ENCODE assay signal across 20 mouse cellular contexts in genomic region chr12:32299714-32300113, GRCm38 (mm10).
A peak's percentile ranks its signal among the peaks of the same experiment; 100 is the strongest.
DNase-seq lines count a peak whose midpoint lies in the region; ATAC-seq and TF ChIP-seq lines count a peak whose summit lies in the region.
"Had no signal": no experiment of that assay in that cellular context is flagged by ENCODE, and none has a peak within 500 bp of the region (broad histone marks: within the 10 kb centered on the region; RNA-seq: fewer than 3 reads in every experiment).

No protein-coding gene starts in this region.

- intact Hi-C loops in gastrocnemius, postnatal 36 days (cut with DNase I): loop anchor here (5.0 kb wide), 1 partner anchor 153 kb away; no protein-coding TSS in a partner anchor

- no peaks in the 10 kb centered on the region for H3K36me3 ChIP-seq in liver, postnatal 0 days (replicated peaks; ENCODE audit: insufficient read depth, low read length)
- H3K36me3 ChIP-seq in liver, embryonic 12.5 days: no peaks in the 10 kb centered on the region
- H3K36me3 ChIP-seq in splenic B cell, adult 2 months (ENCODE audit: control insufficient read depth, insufficient read depth, low read length, poor library complexity, severe bottlenecking): no peaks in the 10 kb centered on the region
- H3K36me3 ChIP-seq: embryonic facial prominence, embryonic 13.5 days; heart, embryonic 13.5 days; hindbrain, embryonic 15.5 days had no signal

- no peaks in the 10 kb centered on the region for H3K9me3 ChIP-seq in liver, postnatal 0 days (ENCODE audit: low read length)
- H3K9me3 ChIP-seq in liver, embryonic 12.5 days (replicated peaks): no peaks in the 10 kb centered on the region
- H3K9me3 ChIP-seq: embryonic facial prominence, embryonic 13.5 days; forebrain, embryonic 13.5 days; heart, embryonic 13.5 days; hindbrain, embryonic 15.5 days had no signal

- no peak overlapping the region for H3K4me3 ChIP-seq in liver, postnatal 0 days (ENCODE audit: low read depth, low read length)
- H3K4me3 ChIP-seq in liver, embryonic 12.5 days: no peak overlapping the region
- H3K4me3 ChIP-seq: embryonic facial prominence, embryonic 13.5 days; forebrain, embryonic 13.5 days; gastrocnemius, adult 2 months; heart, embryonic 13.5 days; hindbrain, embryonic 15.5 days had no signal

- no peak overlapping the region for H3K9ac ChIP-seq in liver, postnatal 0 days (replicated peaks)
- no peak overlapping the region for H3K9ac ChIP-seq in liver, embryonic 12.5 days
- H3K9ac ChIP-seq: embryonic facial prominence, embryonic 13.5 days; forebrain, embryonic 13.5 days; forebrain, postnatal 0 days; heart, embryonic 13.5 days; hindbrain, embryonic 15.5 days had no signal

- no peaks in the 10 kb centered on the region for H3K4me1 ChIP-seq in liver, postnatal 0 days (ENCODE audit: insufficient read depth)
- H3K4me1 ChIP-seq in liver, embryonic 12.5 days: peaks cover 12% of the 10 kb centered on the region
- H3K4me1 ChIP-seq: embryonic facial prominence, embryonic 13.5 days; forebrain, embryonic 13.5 days; heart, embryonic 13.5 days; hindbrain, embryonic 15.5 days had no signal

- POLR2A ChIA-PET in Patski (lab: Charles Lee): no interaction called here

- CTCF ChIA-PET in Patski (lab: Charles Lee): no interaction called here

- in situ Hi-C loops in Patski (cut with MboI; ENCODE audit: low pct_unique_long_range_greater_than_20kb): no loop called here

- no peak for TF ChIP-seq EP300 in liver, postnatal 0 days (IDR thresholded peaks at IDR 0.05; ENCODE audit: low read depth)

- no peak for DNase-seq in liver, postnatal 0 days
- no peak for DNase-seq in Patski (ENCODE audit: low read depth, low spot score)
- peak; percentile 24 for DNase-seq in splenic B cell, adult 2 months (ENCODE audit: low read depth, low spot score)
- no peak for DNase-seq in gastrocnemius, postnatal 36 days
- no peak for DNase-seq in adrenal gland, adult 8-10 months
- DNase-seq: adrenal gland, postnatal 10 days; cerebellum, adult 11-12 months; cerebellum, adult 9-10 months; cerebellum, postnatal 36 days; forebrain, postnatal 0 days; gastrocnemius, adult 2 months; gastrocnemius, postnatal 25 days; heart, adult 11 months; heart, postnatal 36 days had no signal

- no peak overlapping the region for H3K27ac ChIP-seq in liver, postnatal 0 days (ENCODE audit: low read depth)
- no peak overlapping the region for H3K27ac ChIP-seq in liver, embryonic 12.5 days
- H3K27ac ChIP-seq: embryonic facial prominence, embryonic 13.5 days; forebrain, embryonic 13.5 days; gastrocnemius, adult 2 months; heart, embryonic 13.5 days; hindbrain, embryonic 15.5 days had no signal

- ATAC-seq in liver, postnatal 0 days: no peak
- ATAC-seq in liver, embryonic 12.5 days: no peak
- ATAC-seq in Patski: no peak
- ATAC-seq: forebrain, embryonic 13.5 days; forebrain, postnatal 0 days; inflammation-experienced regulatory T-cells, adult 6 months had no signal

- 82% methylated on average over 2 of the region's 2 CpGs for WGBS in liver, postnatal 0 days (ENCODE audit: insufficient replicate concordance)
- WGBS in liver, embryonic 12.5 days (ENCODE audit: insufficient replicate concordance): 63% methylated on average over 2 of the region's 2 CpGs

- H3K4me2 ChIP-seq in liver, postnatal 0 days (ENCODE audit: low read depth, low read length): no peak overlapping the region
- no peak overlapping the region for H3K4me2 ChIP-seq in liver, embryonic 12.5 days
- H3K4me2 ChIP-seq: embryonic facial prominence, embryonic 13.5 days; forebrain, embryonic 13.5 days; heart, embryonic 13.5 days; hindbrain, embryonic 15.5 days had no signal

- no peaks in the 10 kb centered on the region for H3K27me3 ChIP-seq in liver, postnatal 0 days (ENCODE audit: insufficient read depth, low read length)
- H3K27me3 ChIP-seq in liver, embryonic 12.5 days (replicated peaks): 0 out of 2 replicates have a peak, but pooled peaks cover 5% of the 10 kb centered on the region
- H3K27me3 ChIP-seq in Patski: peaks cover 15% of the 10 kb centered on the region
- no peaks in the 10 kb centered on the region for H3K27me3 ChIP-seq in splenic B cell, adult 2 months (ENCODE audit: control insufficient read depth, insufficient read depth, low read length, poor library complexity, severe bottlenecking)
- H3K27me3 ChIP-seq: embryonic facial prominence, embryonic 13.5 days; forebrain, embryonic 13.5 days; heart, embryonic 13.5 days; hindbrain, embryonic 15.5 days had no signal

- peak; percentile 48 for TF ChIP-seq CTCF in liver, postnatal 0 days (IDR thresholded peaks at IDR 0.05; ENCODE audit: low read depth)
- TF ChIP-seq CTCF in Patski (IDR thresholded peaks at IDR 0.05): peak; percentile 14
